Mouse (Mus musculus) lung, embryonic 14.5 days (tissue): Measurements from ENCODE around the gene Csrp1. TPM values are rescaled to one million over a fixed set of nuclear protein-coding genes. Genes with fewer than 3 reads are reported as not detected.

Source experiments
- ATAC-seq: fragments of 200-750 bp; cut with Nextera tagmentation; 2 replicates; pipeline ENCODE4 v1.8.0; 2017; ENCODE audit warnings: mild to moderate bottlenecking, moderate TSS enrichment, moderate library complexity; ENCODE audit not compliant: insufficient read depth
- DNase-seq: peaks from one replicate; pipeline ENCODE4 v3.0.0-alpha.2; 2015
- H3K27ac ChIP-seq: fragments of 300-500 bp; sonication (generic); 2 replicates; pipeline ENCODE4 v1.5.1; 2014; ENCODE audit warnings: low read depth, mild to moderate bottlenecking, moderate library complexity
- H3K27me3 ChIP-seq: fragments of 300-500 bp; sonication (generic); 2 replicates; pipeline ENCODE4 v1.6.1; 2014; ENCODE audit warnings: low read length, control low read depth; ENCODE audit not compliant: insufficient read depth
- H3K36me3 ChIP-seq: fragments of 300-500 bp; sonication (generic); 2 replicates; pipeline ENCODE4 v1.6.1; 2014; ENCODE audit warnings: control low read depth; ENCODE audit not compliant: insufficient read depth
- H3K4me1 ChIP-seq: fragments of 300-500 bp; sonication (generic); 2 replicates; pipeline ENCODE4 v1.6.1; 2014; ENCODE audit warnings: antibody characterized with exemption, control low read depth; ENCODE audit not compliant: insufficient read depth
- H3K4me2 ChIP-seq: fragments of 300-500 bp; sonication (generic); 2 replicates; pipeline ENCODE4 v1.6.1; 2014; ENCODE audit warnings: mild to moderate bottlenecking
- H3K4me3 ChIP-seq: fragments of 300-500 bp; sonication (generic); 2 replicates; pipeline ENCODE4 v1.5.1; 2014; ENCODE audit warnings: low read depth, low read length
- H3K9ac ChIP-seq: fragments of 300-500 bp; sonication (generic); 2 replicates; pipeline ENCODE4 v1.6.1; 2014
- H3K9me3 ChIP-seq: fragments of 300-500 bp; sonication (generic); 2 replicates; pipeline ENCODE4 v1.6.1; 2016; ENCODE audit warnings: low read depth, low read length, control low read depth
- CTCF ChIP-seq: IDR thresholded peaks from 2 replicates; pipeline ENCODE4 v1.5.1; 2016; ENCODE audit warnings: antibody characterized with exemption, low read depth
- WGBS: fragments of 180-500 bp; shearing (Covaris S2); extraction: QIAGEN DNeasy Blood & Tissue Kit; methylation state at CpG from one replicate; pipeline ENCODE4 v1.1.7; 2014; 5-methylcytosine and 5-hydroxymethylcytosine counted together
- polyA plus RNA-seq: library from polyadenylated mRNA; unstranded; fragments of >200 nt; fragmentation: Nextera tagmentation; extraction: Ambion mirVana; gene quantifications from 2 replicates; pipeline ENCODE4 v1.2.1, GENCODE M21; 2014

The Csrp1 gene
- polyA plus RNA-seq, 1 experiment from 2014 or later = 297 TPM

GRCm38 (mm10) chr1:135724134-135724533 lies 4.3 kb downstream of the Csrp1 start:
- H3K4me3 ChIP-seq = no peak overlapping the region
- no peak overlapping the region for H3K9ac ChIP-seq
- 66% methylated on average over 4 of the region's 4 CpGs for WGBS
- no peak overlapping the region for H3K4me2 ChIP-seq
- no peaks in the 10 kb centered on the region for H3K27me3 ChIP-seq
- no peaks in the 10 kb centered on the region for H3K9me3 ChIP-seq
- no peak overlapping the region for H3K27ac ChIP-seq
- H3K36me3 ChIP-seq = no peaks in the 10 kb centered on the region
- DNase-seq = no peak
- H3K4me1 ChIP-seq = 0 out of 2 replicates have a peak, but pooled peaks cover 4% of the 10 kb centered on the region
- ATAC-seq = no peak
- TF ChIP-seq CTCF = no peak

- TF ChIP-seq CTCF = no peak
- DNase-seq = no peak
- no peak overlapping the region for H3K4me3 ChIP-seq
- H3K27me3 ChIP-seq = no peaks in the 10 kb centered on the region
- no peak overlapping the region for H3K4me2 ChIP-seq
- no peak for ATAC-seq
- 85% methylated on average over 6 of the region's 6 CpGs for WGBS
- H3K36me3 ChIP-seq = no peaks in the 10 kb centered on the region
- H3K27ac ChIP-seq = 0 out of 2 replicates have a peak overlapping the region, but pooled peaks have one; percentile 36
- H3K9me3 ChIP-seq = no peaks in the 10 kb centered on the region
- peaks cover 10% of the 10 kb centered on the region for H3K4me1 ChIP-seq
- H3K9ac ChIP-seq = no peak overlapping the region
These were observed 5.5 kb downstream of the Csrp1 start for GRCm38 (mm10) chr1:135725324-135725723.

DNA sequence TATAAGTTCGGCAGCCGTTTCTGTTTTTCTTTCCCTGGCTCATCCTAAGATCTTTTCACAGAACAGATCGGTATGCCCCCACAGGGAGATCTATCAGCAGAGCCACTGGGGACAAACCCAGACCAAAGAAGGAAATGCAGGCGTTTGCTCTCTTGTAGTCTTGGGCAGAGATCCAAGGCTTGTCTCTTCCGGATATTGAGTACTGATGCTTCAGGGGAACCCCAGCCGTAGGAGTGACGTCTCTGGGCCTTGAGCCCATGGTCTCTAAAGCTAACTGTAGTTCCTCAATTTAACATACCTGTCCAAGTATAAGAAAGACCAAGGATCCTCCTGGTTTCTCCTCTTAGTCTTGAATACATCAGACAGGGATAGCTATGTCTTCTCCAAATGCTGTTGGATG lies 6.1 kb downstream of the Csrp1 start:
- no peaks in the 10 kb centered on the region for H3K27me3 ChIP-seq
- 33% methylated on average over 7 of the region's 7 CpGs for WGBS
- 0 out of 2 replicates have a peak overlapping the region, but pooled peaks have one; percentile 36 for H3K27ac ChIP-seq
- ATAC-seq = no peak
- DNase-seq = peak; percentile 91
- no peak overlapping the region for H3K4me2 ChIP-seq
- peaks cover 16% of the 10 kb centered on the region for H3K4me1 ChIP-seq
- TF ChIP-seq CTCF = no peak
- no peak overlapping the region for H3K4me3 ChIP-seq
- no peaks in the 10 kb centered on the region for H3K9me3 ChIP-seq
- no peak overlapping the region for H3K9ac ChIP-seq
- no peaks in the 10 kb centered on the region for H3K36me3 ChIP-seq

DNA sequence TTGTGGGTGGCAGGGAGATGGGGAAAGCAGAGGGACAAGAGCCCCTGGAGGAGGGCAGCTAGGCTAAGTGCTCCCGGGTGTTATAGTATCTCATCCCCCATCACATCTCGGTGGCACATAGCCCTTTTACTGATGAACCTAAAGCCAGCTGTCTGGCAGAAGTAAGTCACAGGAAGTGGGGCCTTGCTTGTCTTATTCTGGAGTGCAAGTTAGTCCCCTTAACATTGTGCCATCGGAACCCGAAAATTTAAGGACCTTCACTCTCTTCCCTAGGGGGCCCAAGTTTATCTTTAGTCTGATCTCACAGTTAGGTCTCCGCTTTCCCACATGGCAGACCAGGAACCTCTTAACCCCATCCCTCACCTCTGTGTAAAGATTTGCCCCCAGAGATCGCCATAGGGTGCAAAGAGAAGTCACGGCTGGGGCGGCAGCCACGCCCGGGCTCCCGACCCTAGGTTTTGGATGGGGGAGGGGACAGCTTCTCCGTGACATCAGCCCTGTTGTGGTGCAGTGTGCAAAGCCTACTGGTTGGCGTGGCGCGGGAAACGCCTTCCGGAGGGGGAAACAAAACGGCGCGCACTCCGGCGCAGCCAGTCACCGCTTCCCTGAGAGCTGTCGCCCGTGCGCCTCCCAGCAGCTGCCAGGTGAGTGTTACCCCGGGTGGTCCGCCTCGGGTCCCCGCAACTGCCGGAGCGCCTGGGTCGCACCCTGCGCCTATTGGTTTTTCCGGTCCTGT lies 8.9 kb downstream of the Csrp1 start:
- H3K4me1 ChIP-seq = peaks cover 43% of the 10 kb centered on the region
- DNase-seq (peak; percentile 97), ATAC-seq (peak; percentile 72)
- peaks cover 9% of the 10 kb centered on the region; the same call in 1 of the 2 replicates for H3K36me3 ChIP-seq
- H3K4me2 ChIP-seq = peak overlapping the region; percentile 90
- no peak for TF ChIP-seq CTCF
- peak overlapping the region; percentile 99 for H3K27ac ChIP-seq
- H3K4me3 ChIP-seq = peak overlapping the region; percentile 68
- peak overlapping the region; percentile 82 for H3K9ac ChIP-seq
- H3K27me3 ChIP-seq = no peaks in the 10 kb centered on the region
- under 1% methylated on average over 35 of the region's 35 CpGs for WGBS
- H3K9me3 ChIP-seq = no peaks in the 10 kb centered on the region

GRCm38 (mm10) chr1:135729367-135729713 lies 9.5 kb downstream of the Csrp1 start:
- under 1% methylated on average over 11 of the region's 11 CpGs for WGBS
- Histone ChIP-seq H3K9me3 (no peaks in the 10 kb centered on the region), H3K4me2 (peak overlapping the region; percentile 90), H3K4me3 (peak overlapping the region; percentile 68), H3K36me3 (peaks cover 9% of the 10 kb centered on the region; the same call in 1 of the 2 replicates), H3K27ac (peak overlapping the region; percentile 99), H3K9ac (peak overlapping the region; percentile 82), H3K4me1 (peaks cover 48% of the 10 kb centered on the region), H3K27me3 (no peaks in the 10 kb centered on the region)
- no peak for TF ChIP-seq CTCF
- DNase-seq (peak; percentile 47), ATAC-seq (0 out of 2 replicates have a peak, but pooled peaks have one; percentile 1)

DNA sequence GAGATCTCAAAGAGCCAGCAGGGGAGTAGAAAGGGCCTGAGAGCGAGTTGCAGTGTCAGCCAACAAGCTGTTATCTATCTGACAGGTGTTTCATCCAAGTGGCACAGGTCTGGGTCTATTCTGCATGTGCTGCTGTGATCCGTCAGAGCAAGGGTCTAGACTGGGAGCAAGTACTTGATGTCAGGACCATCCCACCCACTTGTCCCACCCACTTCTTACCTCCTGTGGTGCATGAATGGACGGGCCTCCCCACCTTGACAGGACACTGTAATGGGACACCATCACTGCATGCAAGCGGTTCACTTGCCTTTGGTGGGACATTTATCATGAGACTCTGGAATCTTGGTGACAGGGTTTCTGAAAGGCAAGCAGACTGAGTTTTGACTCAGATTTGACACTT lies 10.0 kb downstream of the Csrp1 start:
- H3K4me3 ChIP-seq = peak overlapping the region; percentile 68
- no peak for DNase-seq
- H3K4me1 ChIP-seq = peaks cover 53% of the 10 kb centered on the region
- H3K27me3 ChIP-seq = no peaks in the 10 kb centered on the region
- 9% methylated on average over 4 of the region's 4 CpGs for WGBS
- peak overlapping the region; percentile 82 for H3K9ac ChIP-seq
- peaks cover 11% of the 10 kb centered on the region; the same call in 1 of the 2 replicates for H3K36me3 ChIP-seq
- peak overlapping the region; percentile 99 for H3K27ac ChIP-seq
- ATAC-seq = no peak
- peak overlapping the region; percentile 90 for H3K4me2 ChIP-seq
- H3K9me3 ChIP-seq = no peaks in the 10 kb centered on the region
- no peak for TF ChIP-seq CTCF

DNA sequence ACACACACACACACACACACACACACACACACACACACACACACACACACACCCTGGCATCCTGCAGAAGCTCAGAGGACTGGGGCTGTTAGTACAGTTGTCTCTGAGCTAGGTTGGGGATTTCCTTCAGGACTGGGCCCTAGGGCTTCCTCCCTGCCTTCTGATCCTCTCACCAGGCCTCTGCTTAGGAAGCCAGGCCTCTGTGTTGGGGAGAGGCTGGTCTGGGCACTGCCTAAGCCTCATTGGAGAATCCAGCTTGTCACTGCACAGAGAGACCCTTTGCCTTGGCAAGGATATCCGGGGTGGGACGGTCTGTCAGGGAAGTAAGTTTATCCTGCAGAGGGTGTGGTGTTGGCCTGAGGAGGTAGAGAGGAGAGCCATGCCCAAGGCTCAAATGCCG lies 10.4 kb downstream of the Csrp1 start:
- Histone ChIP-seq H3K9me3 (no peaks in the 10 kb centered on the region), H3K27me3 (no peaks in the 10 kb centered on the region), H3K36me3 (peaks cover 15% of the 10 kb centered on the region; the same call in 1 of the 2 replicates), H3K4me1 (peaks cover 57% of the 10 kb centered on the region), H3K4me2 (peak overlapping the region; percentile 90), H3K4me3 (peak overlapping the region; percentile 68), H3K27ac (peak overlapping the region; percentile 99), H3K9ac (peak overlapping the region; percentile 82)
- TF ChIP-seq CTCF = no peak
- ATAC-seq (no peak), DNase-seq (peak; percentile 55)
- WGBS = 8% methylated on average over 3 of the region's 3 CpGs
